Mouse (Mus musculus): ENCODE measurements at regions not wholly inside any gene's neighbourhood (a gene's known extent, or its start where the extent isn't known, plus 50 kb on each side); places are given as distances from the start of the nearest gene placed in this dataset.

- 0 out of 2 replicates have a peak overlapping the region, but pooled peaks have one; percentile 41 for H3K27ac ChIP-seq
- WGBS = 13% methylated on average over 4 of the region's 4 CpGs
- no peaks in the 10 kb centered on the region for H3K36me3 ChIP-seq
- H3K9ac ChIP-seq (replicated peaks) = peak overlapping the region; percentile 37; the same call in 1 of the 2 replicates
- H3K4me1 ChIP-seq (replicated peaks) = peaks cover 27% of the 10 kb centered on the region
- no peaks in the 10 kb centered on the region for H3K9me3 ChIP-seq
- no peak for ATAC-seq (ENCODE audit: insufficient number of reproducible peaks, insufficient read depth, low FRiP score, low TSS enrichment, low read depth)
- H3K4me2 ChIP-seq = peak overlapping the region; percentile 56
- H3K27me3 ChIP-seq = peaks cover 96% of the 10 kb centered on the region
- H3K4me3 ChIP-seq (replicated peaks) = peak overlapping the region; percentile 29; the same call in 1 of the 2 replicates
These were observed 55.4 kb downstream of the Uncx start for GRCm38 (mm10) chr5:139598715-139599114.

DNA sequence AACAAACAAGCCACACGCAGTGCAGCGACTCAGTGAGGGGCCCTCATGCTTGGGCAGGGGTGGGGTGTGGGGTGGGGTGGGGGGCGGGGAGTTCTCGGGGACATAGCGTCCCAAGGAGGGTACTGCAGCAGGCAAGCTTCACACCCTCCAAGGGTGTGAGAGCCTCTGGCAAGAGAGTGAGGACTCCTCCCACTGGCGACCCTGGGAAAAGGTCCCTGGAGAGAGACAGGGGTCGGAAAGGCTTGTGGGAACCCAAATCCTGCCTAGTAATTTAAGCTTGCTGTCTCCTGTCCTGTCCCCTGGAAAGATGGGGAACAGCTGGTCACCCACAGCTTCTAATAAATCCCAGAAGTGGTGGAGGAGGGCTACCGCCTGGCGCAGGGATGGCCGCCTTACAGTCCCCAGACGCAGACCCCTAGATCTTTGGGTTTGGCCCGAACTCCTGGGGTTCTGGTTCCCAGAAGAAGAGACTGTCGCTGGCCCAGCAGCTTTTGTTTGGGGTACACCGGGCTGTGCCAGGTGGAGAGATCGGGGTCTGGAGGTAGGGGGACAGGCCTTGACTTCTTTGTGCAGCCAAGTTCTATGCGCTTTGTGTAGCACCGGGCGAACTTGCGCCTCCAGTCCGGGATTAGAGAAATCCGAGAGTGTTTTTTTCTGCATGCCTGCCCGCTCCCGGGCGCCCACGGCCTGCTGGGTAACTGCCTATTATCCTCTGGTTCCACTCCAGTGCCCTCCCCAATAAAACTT is 56.1 kb downstream of the Uncx start:
- H3K9me3 ChIP-seq = no peaks in the 10 kb centered on the region
- 0 out of 2 replicates have a peak overlapping the region, but pooled peaks have one; percentile 56 for H3K27ac ChIP-seq
- peak overlapping the region; percentile 37; the same call in 1 of the 2 replicates for H3K9ac ChIP-seq (replicated peaks)
- peak overlapping the region; percentile 56 for H3K4me2 ChIP-seq
- H3K4me1 ChIP-seq (replicated peaks) = peaks cover 32% of the 10 kb centered on the region
- ATAC-seq (ENCODE audit: insufficient number of reproducible peaks, insufficient read depth, low FRiP score, low TSS enrichment, low read depth) = peak; percentile 86
- peak overlapping the region; percentile 29 for H3K4me3 ChIP-seq (replicated peaks)
- peaks cover 96% of the 10 kb centered on the region for H3K27me3 ChIP-seq
- WGBS = 1% methylated on average over 25 of the region's 25 CpGs
- no peaks in the 10 kb centered on the region for H3K36me3 ChIP-seq

DNA sequence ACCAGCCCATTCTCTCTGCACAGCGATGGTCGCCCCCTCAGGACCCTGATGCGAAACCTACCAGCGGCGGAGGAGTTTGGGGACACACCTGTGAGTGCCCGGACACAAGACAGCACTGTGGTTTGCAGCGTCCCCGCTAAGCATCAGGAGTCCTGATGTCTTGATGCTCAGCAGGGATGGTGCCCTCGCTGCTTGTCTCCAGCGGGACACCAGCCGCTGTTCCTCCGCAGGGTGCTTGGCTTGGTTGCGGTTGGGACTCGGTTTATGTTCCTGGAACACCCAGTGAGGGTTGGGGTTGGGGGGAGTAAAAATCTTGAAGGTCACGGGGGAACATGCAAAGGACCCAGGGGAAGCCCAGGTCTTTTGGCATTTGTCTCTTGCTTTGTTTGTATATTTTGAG is 56.9 kb downstream of the Uncx start:
- 0 out of 2 replicates have a peak overlapping the region, but pooled peaks have one; percentile 9 for H3K4me3 ChIP-seq (replicated peaks)
- under 1% methylated on average over 15 of the region's 15 CpGs for WGBS

GRCm38 (mm10) chr5:139602860-139603259 is 59.6 kb downstream of the Uncx start:
- H3K27ac ChIP-seq = no peak overlapping the region
- 63% methylated on average over 4 of the region's 4 CpGs for WGBS
- H3K27me3 ChIP-seq = peaks cover 96% of the 10 kb centered on the region
- no peaks in the 10 kb centered on the region for H3K36me3 ChIP-seq
- H3K4me3 ChIP-seq (replicated peaks) = no peak overlapping the region
- H3K4me2 ChIP-seq = no peak overlapping the region
- peaks cover 36% of the 10 kb centered on the region for H3K4me1 ChIP-seq (replicated peaks)
- ATAC-seq (ENCODE audit: insufficient number of reproducible peaks, insufficient read depth, low FRiP score, low TSS enrichment, low read depth) = no peak
- H3K9ac ChIP-seq (replicated peaks) = no peak overlapping the region
- H3K9me3 ChIP-seq = no peaks in the 10 kb centered on the region

More for the DNA sequence above, 56.9 kb downstream of the Uncx start:
- Histone ChIP-seq H3K9ac (replicated peaks) (no peak overlapping the region), H3K4me2 (peak overlapping the region; percentile 56), H3K9me3 (no peaks in the 10 kb centered on the region), H3K27me3 (peaks cover 96% of the 10 kb centered on the region), H3K27ac (no peak overlapping the region), H3K4me1 (replicated peaks) (peaks cover 36% of the 10 kb centered on the region), H3K36me3 (no peaks in the 10 kb centered on the region)
- ATAC-seq (ENCODE audit: insufficient number of reproducible peaks, insufficient read depth, low FRiP score, low TSS enrichment, low read depth) = no peak

- no peak for ATAC-seq (ENCODE audit: insufficient number of reproducible peaks, insufficient read depth, low FRiP score, low TSS enrichment, low read depth)
- H3K4me3 ChIP-seq (replicated peaks) = no peak overlapping the region
- no peak overlapping the region for H3K4me2 ChIP-seq
- H3K4me1 ChIP-seq (replicated peaks) = peaks cover 33% of the 10 kb centered on the region
- no peak overlapping the region for H3K27ac ChIP-seq
- WGBS = 12% methylated on average over 4 of the region's 4 CpGs
- H3K9ac ChIP-seq (replicated peaks) = no peak overlapping the region
- no peaks in the 10 kb centered on the region for H3K9me3 ChIP-seq
- no peaks in the 10 kb centered on the region for H3K36me3 ChIP-seq
- peaks cover 96% of the 10 kb centered on the region for H3K27me3 ChIP-seq
These were observed 60.2 kb downstream of the Uncx start for GRCm38 (mm10) chr5:139603535-139603934.

DNA sequence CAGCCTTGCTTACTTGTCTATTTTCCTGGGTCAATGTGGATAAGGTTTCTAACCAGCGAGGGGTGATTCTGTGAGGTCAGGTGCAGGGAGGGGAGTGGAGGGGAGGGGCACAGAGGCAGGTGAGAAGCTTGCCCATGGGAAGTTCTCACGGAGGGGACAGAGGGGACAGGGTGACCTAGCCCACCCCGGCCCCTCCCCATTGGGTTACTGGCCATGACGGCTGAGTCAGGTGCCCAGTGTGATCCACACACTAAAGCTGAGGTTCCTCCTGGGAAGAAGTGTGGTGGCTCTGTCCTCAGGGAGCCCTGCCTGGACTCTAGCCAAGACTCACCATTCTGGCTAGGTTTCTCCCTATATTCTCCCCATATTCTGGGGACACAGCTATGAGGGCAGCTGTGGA is 61.0 kb downstream of the Uncx start:
- peaks cover 96% of the 10 kb centered on the region for H3K27me3 ChIP-seq
- H3K9ac ChIP-seq (replicated peaks) = no peak overlapping the region
- H3K4me2 ChIP-seq = no peak overlapping the region
- no peaks in the 10 kb centered on the region for H3K36me3 ChIP-seq
- no peak overlapping the region for H3K4me3 ChIP-seq (replicated peaks)
- H3K4me1 ChIP-seq (replicated peaks) = peaks cover 25% of the 10 kb centered on the region
- H3K9me3 ChIP-seq = no peaks in the 10 kb centered on the region
- ATAC-seq (ENCODE audit: insufficient number of reproducible peaks, insufficient read depth, low FRiP score, low TSS enrichment, low read depth) = no peak
- H3K27ac ChIP-seq = no peak overlapping the region
- WGBS = 46% methylated on average over 4 of the region's 4 CpGs

- no peak overlapping the region for H3K4me3 ChIP-seq (replicated peaks)
- H3K9me3 ChIP-seq = no peaks in the 10 kb centered on the region
- H3K27me3 ChIP-seq = peaks cover 87% of the 10 kb centered on the region
- H3K4me2 ChIP-seq = no peak overlapping the region
- H3K9ac ChIP-seq (replicated peaks) = no peak overlapping the region
- no peaks in the 10 kb centered on the region for H3K4me1 ChIP-seq (replicated peaks)
- no peaks in the 10 kb centered on the region for H3K36me3 ChIP-seq
- H3K27ac ChIP-seq = no peak overlapping the region
- WGBS = 79% methylated on average over 28 of the region's 28 CpGs
- ATAC-seq (ENCODE audit: insufficient number of reproducible peaks, insufficient read depth, low FRiP score, low TSS enrichment, low read depth) = peak; percentile 28; the same call in 1 of the 2 replicates
These were observed 67.6 kb downstream of the Uncx start for GRCm38 (mm10) chr5:139610610-139611520.

DNA sequence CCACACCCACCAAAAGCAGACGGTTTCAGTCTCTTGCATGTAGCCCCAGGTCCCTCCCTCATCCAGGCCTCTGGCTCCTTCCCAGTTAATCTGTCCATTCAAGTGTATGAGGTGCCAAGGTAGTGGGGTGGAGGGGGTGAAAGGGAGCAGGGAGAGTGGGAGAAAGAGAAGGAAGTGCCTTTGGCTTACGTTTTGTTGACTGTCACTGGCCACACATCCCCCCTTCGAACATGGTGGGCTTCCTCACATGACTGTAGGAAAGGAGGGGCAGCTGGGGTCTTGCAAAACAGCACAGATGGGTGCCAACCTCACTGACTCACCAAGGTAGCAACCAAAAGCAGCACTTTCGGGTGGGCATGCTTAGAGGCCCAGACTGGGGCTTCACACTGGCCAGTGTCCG is 68.9 kb downstream of the Uncx start:
- H3K9me3 ChIP-seq = no peaks in the 10 kb centered on the region
- ATAC-seq (ENCODE audit: insufficient number of reproducible peaks, insufficient read depth, low FRiP score, low TSS enrichment, low read depth) = no peak
- H3K27ac ChIP-seq = no peak overlapping the region
- no peak overlapping the region for H3K4me2 ChIP-seq
- WGBS = 71% methylated on average over 5 of the region's 5 CpGs
- no peaks in the 10 kb centered on the region for H3K4me1 ChIP-seq (replicated peaks)
- H3K4me3 ChIP-seq (replicated peaks) = no peak overlapping the region
- no peak overlapping the region for H3K9ac ChIP-seq (replicated peaks)
- no peaks in the 10 kb centered on the region for H3K36me3 ChIP-seq
- peaks cover 89% of the 10 kb centered on the region for H3K27me3 ChIP-seq

GRCm38 (mm10) chr5:139612676-139613075 is 69.4 kb downstream of the Uncx start:
- Histone ChIP-seq H3K9me3 (no peaks in the 10 kb centered on the region), H3K36me3 (no peaks in the 10 kb centered on the region), H3K4me2 (no peak overlapping the region), H3K9ac (replicated peaks) (no peak overlapping the region), H3K4me3 (replicated peaks) (no peak overlapping the region), H3K4me1 (replicated peaks) (no peaks in the 10 kb centered on the region), H3K27me3 (peaks cover 89% of the 10 kb centered on the region), H3K27ac (no peak overlapping the region)
- WGBS = 74% methylated on average over 6 of the region's 6 CpGs
- no peak for ATAC-seq (ENCODE audit: insufficient number of reproducible peaks, insufficient read depth, low FRiP score, low TSS enrichment, low read depth)

DNA sequence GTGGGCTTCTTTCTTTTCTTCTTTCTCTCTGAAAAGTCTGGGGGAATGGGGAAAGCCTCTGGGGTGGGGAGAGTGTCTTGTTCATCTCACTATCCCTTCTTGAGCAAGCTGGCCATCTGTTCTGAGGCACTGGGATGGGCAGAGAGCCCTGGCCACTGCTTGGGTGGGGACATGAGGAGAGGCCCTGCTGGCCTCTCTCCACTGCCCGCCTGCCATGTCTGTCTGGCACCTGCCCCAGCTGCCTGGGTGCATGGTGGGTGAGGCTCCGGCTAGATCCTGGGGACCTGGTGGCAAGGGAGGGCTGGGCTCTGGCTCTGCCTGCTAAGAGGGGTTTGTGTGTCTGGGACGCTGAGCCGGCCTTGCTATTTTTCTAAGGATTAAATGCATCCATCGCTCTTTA is 70.3 kb downstream of the Uncx start:
- ATAC-seq (ENCODE audit: insufficient number of reproducible peaks, insufficient read depth, low FRiP score, low TSS enrichment, low read depth) = no peak
- Histone ChIP-seq H3K27ac (no peak overlapping the region), H3K4me2 (no peak overlapping the region), H3K9ac (replicated peaks) (no peak overlapping the region), H3K4me3 (replicated peaks) (no peak overlapping the region), H3K9me3 (no peaks in the 10 kb centered on the region), H3K4me1 (replicated peaks) (peaks cover 7% of the 10 kb centered on the region), H3K36me3 (no peaks in the 10 kb centered on the region), H3K27me3 (peaks cover 89% of the 10 kb centered on the region)
- WGBS = 80% methylated on average over 5 of the region's 5 CpGs
